Mouse (Mus musculus) hindbrain, embryonic 16.5 days (tissue): ENCODE results near the gene Tomm6. TPM values are rescaled to one million over a fixed set of nuclear protein-coding genes. Genes with fewer than 3 reads are reported as not detected.
A peak's percentile ranks its signal among the peaks of the same experiment; 100 is the strongest.
"Not testable (repeated sequence)": the region's sequence is repeated elsewhere in the genome, so short reads cannot be mapped to it uniquely, and the experiment has no call there.

Experiments used
- ATAC-seq: fragments of 200-750 bp; cut with Nextera tagmentation; 2 replicates; pipeline ENCODE4 v1.8.0; 2017; ENCODE audit warnings: moderate TSS enrichment, moderate library complexity
- H3K27ac ChIP-seq: fragments of 300-500 bp; sonication (generic); 2 replicates; pipeline ENCODE4 v1.5.1; 2014; ENCODE audit warnings: low read depth, mild to moderate bottlenecking, control low read depth, low read length, moderate library complexity
- H3K27me3 ChIP-seq: fragments of 300-500 bp; sonication (generic); replicated peaks from 2 replicates; pipeline ENCODE4 v1.6.1; 2014; ENCODE audit warnings: low read length; ENCODE audit not compliant: control insufficient read depth, insufficient read depth
- H3K36me3 ChIP-seq: fragments of 300-500 bp; sonication (generic); 2 replicates; pipeline ENCODE4 v1.6.1; 2014; ENCODE audit warnings: mild to moderate bottlenecking, low read length, moderate library complexity, mixed read lengths; ENCODE audit not compliant: control insufficient read depth, insufficient read depth
- H3K4me1 ChIP-seq: fragments of 300-500 bp; sonication (generic); 2 replicates; pipeline ENCODE4 v1.6.1; 2014; ENCODE audit warnings: low read depth, low read length; ENCODE audit not compliant: control insufficient read depth, insufficient read depth
- H3K4me2 ChIP-seq: fragments of 300-500 bp; sonication (generic); 2 replicates; pipeline ENCODE4 v1.6.1; 2014; ENCODE audit warnings: mild to moderate bottlenecking, low read length, control low read depth, moderate library complexity
- H3K4me3 ChIP-seq: fragments of 300-500 bp; sonication (generic); 2 replicates; pipeline ENCODE4 v1.5.1; 2014; ENCODE audit warnings: mild to moderate bottlenecking, low read length, control low read depth, moderate library complexity
- H3K9ac ChIP-seq: fragments of 300-500 bp; sonication (generic); 2 replicates; pipeline ENCODE4 v1.6.1; 2014; ENCODE audit warnings: low read depth, mild to moderate bottlenecking, control low read depth, low read length, moderate library complexity
- H3K9me3 ChIP-seq: fragments of 300-500 bp; sonication (generic); 2 replicates; pipeline ENCODE4 v1.6.1; 2014; ENCODE audit warnings: mild to moderate bottlenecking, low read length, moderate library complexity; ENCODE audit not compliant: control insufficient read depth
- WGBS: fragments of 180-500 bp; shearing (Covaris S2); extraction: QIAGEN DNeasy Blood & Tissue Kit; methylation state at CpG from one replicate; pipeline ENCODE4 v1.1.7; 2014; 5-methylcytosine and 5-hydroxymethylcytosine counted together
- polyA plus RNA-seq: library from polyadenylated mRNA; unstranded; fragments of >200 nt; fragmentation: Nextera tagmentation; extraction: Ambion mirVana; gene quantifications from 2 replicates; pipeline ENCODE4 v1.2.1, GENCODE M21; 2015

The Tomm6 gene
- polyA plus RNA-seq, 1 experiment from 2014 or later = 286 TPM

- no peak overlapping the region for H3K27ac ChIP-seq
- H3K9ac ChIP-seq = no peak overlapping the region
- peak; percentile 41; the same call in 1 of the 2 replicates for ATAC-seq
- H3K4me1 ChIP-seq = peaks cover 15% of the 10 kb centered on the region
- no peaks in the 10 kb centered on the region; the same call in none of the 2 replicates for H3K27me3 ChIP-seq
- no peaks in the 10 kb centered on the region for H3K9me3 ChIP-seq
- no peak overlapping the region for H3K4me3 ChIP-seq
- H3K36me3 ChIP-seq = no peaks in the 10 kb centered on the region
- no peak overlapping the region for H3K4me2 ChIP-seq
- WGBS = 41% methylated on average over 4 of the region's 4 CpGs
Observed at GRCm38 (mm10) chr17:47669166-47669565, 19.0 kb downstream of the Tomm6 start.

DNA sequence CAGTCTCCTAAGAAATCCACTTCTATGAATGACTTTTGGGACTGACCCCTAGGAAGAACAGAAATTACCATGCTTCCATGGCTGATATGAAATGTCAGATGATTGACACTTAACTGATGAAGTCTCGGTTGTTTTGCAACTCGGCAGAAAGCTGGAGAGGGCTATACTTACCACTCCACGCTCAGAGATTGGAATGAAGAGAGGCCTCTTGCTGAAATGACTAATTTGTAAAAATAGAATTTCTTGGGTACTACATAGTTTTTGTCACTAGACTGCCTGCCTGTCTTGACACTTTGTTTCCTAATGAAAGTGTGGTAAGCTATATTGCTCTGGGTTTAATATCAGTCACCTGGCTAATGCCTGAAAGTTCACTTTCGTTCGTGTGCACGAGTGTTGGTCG, 23.7 kb downstream of the Tomm6 start:
- no peak for ATAC-seq
- H3K27ac ChIP-seq = no peak overlapping the region
- H3K9ac ChIP-seq = no peak overlapping the region
- H3K4me3 ChIP-seq = no peak overlapping the region
- H3K4me2 ChIP-seq = no peak overlapping the region
- H3K27me3 ChIP-seq = no peaks in the 10 kb centered on the region
- H3K36me3 ChIP-seq = no peaks in the 10 kb centered on the region
- 85% methylated on average over 7 of the region's 7 CpGs for WGBS
- peaks cover 2% of the 10 kb centered on the region; the same call in 1 of the 2 replicates for H3K4me1 ChIP-seq
- H3K9me3 ChIP-seq = no peaks in the 10 kb centered on the region

- ATAC-seq = peak; percentile 51; the same call in 1 of the 2 replicates
- Histone ChIP-seq H3K36me3 (no peaks in the 10 kb centered on the region), H3K4me2 (no peak overlapping the region), H3K4me3 (no peak overlapping the region), H3K4me1 (no peaks in the 10 kb centered on the region), H3K9ac (no peak overlapping the region), H3K27ac (no peak overlapping the region), H3K27me3 (no peaks in the 10 kb centered on the region), H3K9me3 (no peaks in the 10 kb centered on the region)
- 29% methylated on average over 9 of the region's 9 CpGs for WGBS
Observed at GRCm38 (mm10) chr17:47663009-47663713, 25.0 kb downstream of the Tomm6 start.

DNA sequence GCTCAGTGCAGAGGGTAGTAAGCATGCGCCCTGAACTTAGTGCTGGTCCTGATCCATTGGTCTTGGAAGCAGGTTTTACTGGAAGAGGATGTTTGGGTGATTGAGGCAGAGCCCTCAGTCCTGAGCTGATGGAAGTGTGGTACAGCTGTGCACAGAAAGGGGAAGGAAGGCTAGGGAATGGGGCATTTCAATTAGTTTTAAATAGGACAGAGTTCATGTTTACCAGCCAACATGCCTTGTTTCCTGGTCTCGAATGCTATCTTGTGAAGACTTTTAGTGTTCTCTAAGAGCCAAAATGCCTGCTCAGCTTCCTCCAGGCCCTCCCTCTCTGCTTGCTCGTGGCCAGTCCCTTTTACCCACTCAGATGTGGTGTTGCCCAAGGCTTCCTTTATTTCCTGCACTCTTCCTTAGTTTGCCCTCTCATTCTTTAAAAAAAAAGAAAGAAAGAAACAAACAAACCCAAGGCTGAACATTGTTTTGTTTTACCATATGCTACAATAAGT, 29.4 kb downstream of the Tomm6 start:
- Histone ChIP-seq H3K36me3 (no peaks in the 10 kb centered on the region), H3K4me3 (no peak overlapping the region), H3K9me3 (no peaks in the 10 kb centered on the region), H3K27me3 (no peaks in the 10 kb centered on the region), H3K27ac (no peak overlapping the region), H3K4me2 (no peak overlapping the region), H3K4me1 (no peaks in the 10 kb centered on the region), H3K9ac (no peak overlapping the region)
- WGBS = 82% methylated on average over 3 of the region's 3 CpGs
- no peak for ATAC-seq

DNA sequence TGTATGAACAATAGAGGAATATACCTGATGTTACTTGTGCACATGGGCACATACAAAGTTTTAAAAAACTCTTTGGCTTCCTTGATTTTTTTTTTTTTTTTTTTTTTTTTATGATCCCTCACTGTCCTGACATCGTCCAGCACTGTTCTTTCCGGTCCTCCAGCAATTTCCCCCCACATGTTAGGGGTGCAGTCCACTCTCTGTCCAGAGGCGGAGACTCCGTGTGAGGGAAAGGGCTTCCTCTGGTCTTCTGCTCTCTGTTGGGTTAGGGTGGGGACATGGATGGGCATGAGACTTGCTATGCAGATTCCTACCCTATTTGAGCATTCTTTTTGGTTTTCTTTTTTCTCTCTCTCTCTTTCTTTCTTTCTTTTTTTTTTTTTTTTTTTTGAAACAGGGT, 30.3 kb downstream of the Tomm6 start:
- Histone ChIP-seq H3K4me3 (no peak overlapping the region), H3K27ac (no peak overlapping the region), H3K4me2 (no peak overlapping the region), H3K4me1 (no peaks in the 10 kb centered on the region), H3K9me3 (no peaks in the 10 kb centered on the region), H3K36me3 (no peaks in the 10 kb centered on the region), H3K27me3 (no peaks in the 10 kb centered on the region), H3K9ac (no peak overlapping the region)
- no peak for ATAC-seq
- 90% methylated on average over 4 of the region's 4 CpGs for WGBS

GRCm38 (mm10) chr17:47655697-47656096, 32.5 kb downstream of the Tomm6 start:
- 82% methylated on average over 5 of the region's 5 CpGs for WGBS

GRCm38 (mm10) chr17:47654346-47654745, 33.8 kb downstream of the Tomm6 start:
- not testable (repeated sequence) for H3K27ac ChIP-seq, ATAC-seq, H3K4me2 ChIP-seq, H3K9ac ChIP-seq, H3K4me3 ChIP-seq, H3K4me1 ChIP-seq, H3K27me3 ChIP-seq, H3K36me3 ChIP-seq, H3K9me3 ChIP-seq
- WGBS = 91% methylated on average over 8 of the region's 8 CpGs

More at GRCm38 (mm10) chr17:47655697-47656096, 32.5 kb downstream of the Tomm6 start:
- Histone ChIP-seq H3K27ac (no peak overlapping the region), H3K36me3 (no peaks in the 10 kb centered on the region), H3K9ac (no peak overlapping the region), H3K4me2 (no peak overlapping the region), H3K4me3 (no peak overlapping the region), H3K9me3 (no peaks in the 10 kb centered on the region), H3K27me3 (no peaks in the 10 kb centered on the region), H3K4me1 (no peaks in the 10 kb centered on the region)
- ATAC-seq = no peak

- Histone ChIP-seq H3K4me2 (no peak overlapping the region), H3K9me3 (no peaks in the 10 kb centered on the region)
- 71% methylated on average over 2 of the region's 2 CpGs for WGBS
Observed at GRCm38 (mm10) chr17:47651953-47652352, 36.2 kb downstream of the Tomm6 start.

DNA sequence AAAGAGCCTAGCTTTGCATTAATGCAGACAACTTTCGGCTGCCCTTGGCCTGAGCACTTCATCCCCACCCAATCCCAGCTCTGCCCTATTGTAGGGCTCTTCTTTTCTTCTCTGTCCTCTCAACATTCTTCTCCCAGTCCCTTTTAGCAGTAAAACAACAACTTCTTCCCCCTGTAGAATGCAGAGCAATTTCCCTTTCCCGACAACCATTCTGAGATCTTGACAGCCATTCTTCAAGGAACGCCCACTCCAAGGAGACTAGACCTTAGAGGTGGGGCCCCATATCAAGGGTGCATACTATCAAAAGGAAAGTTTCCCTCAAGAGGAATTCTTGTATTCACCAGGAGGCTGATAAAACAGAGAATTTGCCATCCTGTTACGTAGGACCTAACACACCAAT, 39.2 kb downstream of the Tomm6 start:
- H3K36me3 ChIP-seq = no peaks in the 10 kb centered on the region
- H3K4me3 ChIP-seq = no peak overlapping the region
- no peaks in the 10 kb centered on the region for H3K4me1 ChIP-seq
- no peak overlapping the region for H3K4me2 ChIP-seq
- no peak overlapping the region for H3K9ac ChIP-seq
- ATAC-seq = no peak
- no peak overlapping the region for H3K27ac ChIP-seq
- no peaks in the 10 kb centered on the region for H3K9me3 ChIP-seq
- 39% methylated on average over 4 of the region's 4 CpGs for WGBS
- no peaks in the 10 kb centered on the region for H3K27me3 ChIP-seq

More at GRCm38 (mm10) chr17:47651953-47652352, 36.2 kb downstream of the Tomm6 start:
- H3K36me3 ChIP-seq = no peaks in the 10 kb centered on the region
- no peak overlapping the region for H3K9ac ChIP-seq
- H3K27me3 ChIP-seq = no peaks in the 10 kb centered on the region
- no peak overlapping the region for H3K4me3 ChIP-seq
- no peaks in the 10 kb centered on the region for H3K4me1 ChIP-seq
- H3K27ac ChIP-seq = no peak overlapping the region
- ATAC-seq = no peak
